Mouse (Mus musculus) regulatory T cell (primary cell): ENCODE results near the gene Ms4a3.

Experiments
- in situ Hi-C: fragments of 300-600 bp; cut with MboI, MseI; formaldehyde crosslinking; loops from one replicate; pipeline ENCODE4 v1.15.1; 2025; ENCODE audit warnings: high pct_unique_total_duplicates

Ms4a3 gene

GRCm38 (mm10) chr19:11589891-11590449 is 50.7 kb downstream of the Ms4a3 start:
- in situ Hi-C loops: no loop called here

DNA sequence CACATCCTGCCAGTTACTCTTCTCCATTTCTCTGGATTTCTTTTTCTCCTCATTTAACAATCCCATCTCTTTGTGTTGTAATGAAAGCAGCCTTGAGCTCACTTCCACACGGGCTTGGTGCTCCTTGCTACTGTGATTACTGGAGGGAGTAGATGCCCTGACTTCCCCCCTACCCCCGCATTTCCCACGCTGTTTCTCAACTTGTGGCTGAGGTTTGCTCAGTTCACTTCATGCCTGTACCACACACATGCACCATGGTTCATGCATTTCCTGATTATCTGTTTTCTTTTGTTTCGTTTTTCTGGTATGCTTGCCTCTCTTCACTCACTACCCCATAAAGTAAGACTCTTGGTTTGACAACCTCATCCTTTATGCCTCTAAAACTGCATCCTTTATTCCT is 51.4 kb downstream of the Ms4a3 start:
- in situ Hi-C loops: no loop called here
